Mouse (Mus musculus): ENCODE results near the gene Dcxr.
"Not testable (repeated sequence)": the region's sequence is repeated elsewhere in the genome, so short reads cannot be mapped to it uniquely, and the experiment has no call there.

Gene Dcxr

DNA sequence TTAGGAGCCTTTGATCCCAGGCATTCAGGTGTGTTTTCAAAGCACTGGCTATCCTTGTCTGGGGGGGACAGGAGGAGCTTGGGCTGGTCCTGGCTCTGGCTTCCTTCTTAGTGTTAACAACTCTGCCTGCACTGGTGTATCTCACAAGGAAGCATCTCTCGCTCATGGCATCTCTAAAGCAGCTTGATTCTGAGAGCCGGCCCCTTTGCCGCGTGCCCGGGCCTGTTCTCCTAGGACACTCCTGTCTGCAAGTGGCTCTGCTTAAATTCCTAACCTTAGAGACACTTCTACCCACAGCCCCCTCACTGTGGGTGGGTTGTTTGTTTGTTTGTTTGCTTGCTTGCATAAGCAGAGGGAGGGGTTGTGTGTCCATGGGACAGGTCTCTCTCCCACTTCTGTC is 19.1 kb downstream of the Dcxr start:
- no peak for DNase-seq

DNA sequence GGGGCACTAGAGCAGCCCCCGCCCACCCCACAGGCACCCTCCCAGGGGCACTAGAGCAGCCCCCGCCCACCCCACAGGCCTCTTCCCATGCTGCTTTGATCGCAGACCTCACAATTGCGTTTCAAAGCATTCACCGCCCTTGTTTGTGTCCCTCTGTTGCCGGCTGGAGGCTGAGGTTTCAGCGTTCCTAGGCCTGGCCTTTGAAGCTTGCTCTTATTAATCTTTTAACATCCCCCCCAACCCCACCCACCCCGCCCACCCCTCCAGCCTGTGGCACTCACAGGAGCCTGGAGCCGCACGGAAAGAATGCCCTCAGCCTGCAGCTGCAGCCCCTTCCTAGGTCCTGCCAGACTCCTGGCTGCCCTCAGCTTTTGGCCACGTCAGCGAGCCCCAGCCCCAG is 19.9 kb downstream of the Dcxr start:
- no peak for DNase-seq

DNA sequence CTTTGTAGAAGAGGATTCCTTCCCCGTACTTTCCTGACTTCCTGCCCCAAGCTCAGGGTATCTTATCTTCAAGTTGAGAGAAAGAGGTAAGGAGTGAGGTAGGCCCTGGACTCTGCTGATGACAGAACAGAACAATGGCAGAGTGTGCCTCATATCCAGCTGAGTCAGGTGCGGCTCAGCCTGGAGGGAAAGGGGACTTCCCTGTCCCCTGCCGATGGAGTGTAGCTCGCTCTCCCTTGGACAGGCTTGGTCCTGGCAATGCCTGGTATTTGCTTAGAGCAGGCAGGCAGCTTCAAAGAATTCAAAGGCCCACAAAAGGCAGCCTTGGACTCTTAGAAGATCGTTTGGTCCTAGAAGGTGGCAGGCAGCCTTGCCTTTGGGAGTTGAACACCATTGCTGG is 21.0 kb downstream of the Dcxr start:
- no peak for DNase-seq

DNA sequence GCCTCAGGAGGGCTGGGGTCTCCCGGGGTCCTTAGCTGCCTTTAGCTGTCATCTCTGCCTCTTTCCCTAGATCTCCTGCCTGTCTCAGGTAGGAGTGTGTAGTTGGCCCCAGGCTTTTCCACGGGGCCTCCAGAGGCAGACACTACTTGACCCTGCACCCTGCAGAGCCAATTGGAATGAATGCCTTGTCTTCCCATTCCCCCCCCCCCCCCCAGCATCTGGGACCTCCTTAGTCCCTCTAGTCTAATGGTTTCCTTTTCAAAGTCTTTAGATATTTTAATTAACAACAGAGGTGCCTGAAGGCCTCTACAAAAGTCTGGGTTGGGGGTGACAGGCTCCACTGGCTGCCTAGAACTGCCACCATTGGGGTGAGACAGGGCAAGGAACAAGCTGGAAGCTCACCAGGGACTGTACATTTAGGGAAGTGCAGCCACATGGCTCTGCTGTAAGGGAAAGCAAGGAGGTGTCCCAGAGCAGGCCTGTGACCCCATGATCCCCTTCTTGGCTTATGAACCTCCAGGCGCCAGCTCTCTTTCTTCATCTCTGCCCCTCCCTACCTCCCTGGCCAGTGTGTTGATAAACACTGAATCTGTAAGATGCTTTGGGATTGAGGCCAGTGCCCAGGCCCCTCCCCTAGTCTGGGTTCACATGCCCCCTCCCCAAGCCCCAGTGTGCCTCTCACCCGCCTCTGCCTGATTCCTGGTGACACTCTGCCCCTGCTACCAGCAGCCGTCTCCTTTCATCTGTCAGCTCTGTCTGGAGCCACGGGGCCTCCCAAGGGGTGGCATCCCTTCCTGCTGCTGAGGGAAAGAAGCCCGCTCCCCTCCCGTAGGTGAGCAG is 22.4 kb downstream of the Dcxr start:
- DNase-seq = no peak

DNA sequence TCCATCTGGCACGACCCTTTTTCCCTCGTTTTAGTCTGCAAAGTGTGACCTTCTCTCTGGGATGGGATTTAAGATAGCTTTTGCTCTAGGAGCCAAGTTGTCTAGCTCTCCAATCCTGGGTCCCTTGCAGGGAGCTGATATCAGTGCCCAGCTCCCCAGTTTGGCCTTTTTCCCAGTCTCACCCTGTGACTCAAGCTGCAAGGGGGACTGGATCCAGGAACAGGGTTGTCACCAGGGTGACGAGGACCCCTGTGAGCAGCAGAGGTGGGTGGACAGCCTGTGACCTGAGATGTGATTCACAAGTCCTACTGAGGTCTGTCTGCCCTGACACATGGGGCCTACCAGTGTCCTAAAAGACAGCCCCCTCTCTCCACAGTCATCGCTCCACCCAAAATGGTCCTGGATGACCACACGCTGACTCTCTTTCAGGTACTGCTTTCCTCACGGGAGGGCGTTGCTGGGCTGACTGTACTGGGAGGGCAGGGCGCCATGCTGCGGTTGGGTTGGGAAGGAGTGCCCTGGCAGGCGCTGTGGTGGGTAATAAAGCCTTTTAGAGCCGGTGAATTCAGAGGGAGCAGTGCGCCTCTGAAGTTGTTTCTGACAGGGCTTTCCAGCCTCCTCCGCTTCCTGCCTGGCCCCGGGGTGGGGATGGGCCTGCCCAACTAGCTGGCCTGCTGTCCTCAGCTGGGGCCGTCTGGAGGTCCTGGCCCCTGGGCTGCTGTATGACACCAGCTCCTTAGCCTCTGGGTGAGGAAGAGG is 23.2 kb downstream of the Dcxr start:
- no peak for DNase-seq

DNA sequence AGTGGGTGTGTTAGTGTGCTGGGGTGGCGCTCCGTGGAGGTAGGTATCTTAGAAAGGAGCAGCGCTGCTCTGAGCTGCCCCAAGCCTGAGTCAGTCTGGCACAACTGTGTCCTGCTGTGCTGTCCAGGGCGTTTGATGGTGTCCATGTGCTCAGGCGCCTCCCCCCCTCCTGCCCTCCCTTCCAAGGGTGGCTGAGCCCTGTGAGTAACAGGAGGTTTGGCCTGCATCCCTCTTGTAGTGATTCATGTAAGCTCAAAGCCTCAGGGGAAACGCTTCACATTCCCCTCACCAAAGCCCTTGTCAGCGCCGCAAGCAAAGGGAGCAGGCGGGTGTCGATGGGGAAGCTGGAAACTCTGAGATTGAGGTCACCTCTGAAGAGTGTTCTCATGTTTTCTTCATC is 29.3 kb downstream of the Dcxr start:
- DNase-seq = no peak

DNA sequence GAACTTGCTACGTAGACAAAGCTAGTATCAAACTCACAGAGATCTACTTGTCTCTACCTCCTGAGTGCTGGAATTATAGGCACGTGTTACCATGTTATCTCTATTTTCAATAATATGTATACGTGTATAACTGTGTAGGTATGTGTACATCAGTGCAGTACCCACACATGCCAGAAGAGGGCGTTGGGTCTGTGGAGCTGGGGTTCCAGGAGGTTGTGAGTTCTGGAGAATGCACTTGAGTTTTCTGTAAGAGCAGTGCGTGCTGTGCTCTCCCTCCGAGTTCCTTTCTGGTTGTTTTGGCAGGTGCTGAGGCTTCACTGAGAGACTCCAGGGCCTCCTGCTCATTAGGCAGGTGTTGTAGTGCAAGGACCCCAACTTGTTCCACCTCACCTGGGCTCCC is 30.5 kb downstream of the Dcxr start:
- no peak for DNase-seq

DNA sequence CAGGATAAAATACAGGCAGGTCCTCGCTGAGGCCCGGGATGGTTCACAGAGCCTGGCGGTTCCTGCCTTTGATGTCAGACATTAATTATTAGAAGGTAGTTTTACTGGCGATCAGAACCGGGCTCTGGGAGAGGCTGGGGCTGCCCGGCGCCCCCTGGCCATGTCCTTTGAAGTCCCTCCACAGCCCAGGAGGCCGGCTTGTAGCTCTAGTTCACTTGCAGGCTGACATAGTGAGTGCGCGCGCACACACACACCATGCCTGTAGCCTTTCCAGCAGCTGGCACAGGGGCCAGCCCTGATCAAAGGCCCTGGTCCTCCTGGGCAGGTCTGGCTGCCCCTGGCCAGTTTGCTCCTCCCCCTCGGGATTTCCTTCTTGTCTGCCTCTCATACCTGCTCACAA is 31.4 kb downstream of the Dcxr start:
- DNase-seq = no peak

DNA sequence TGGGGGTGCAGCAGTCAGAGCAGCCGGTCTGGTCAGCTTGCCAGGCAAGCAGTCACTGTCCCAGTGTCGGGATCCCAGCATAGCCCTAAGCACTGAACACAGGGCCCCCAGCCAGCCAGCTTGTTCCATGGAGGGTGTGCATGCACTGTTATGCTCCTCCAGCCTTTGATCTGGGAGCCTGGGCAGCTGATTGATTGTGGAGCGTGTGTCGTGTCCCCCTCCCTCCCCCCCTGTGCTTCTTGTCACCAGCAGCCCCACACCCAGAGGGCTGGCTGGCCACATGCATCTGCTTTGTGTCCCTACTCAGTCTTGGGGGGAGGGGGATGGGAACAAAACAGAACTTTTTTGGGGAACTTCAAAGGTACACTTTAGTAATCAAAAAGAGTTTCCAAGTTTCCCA is 31.9 kb downstream of the Dcxr start:
- no peak for DNase-seq

DNA sequence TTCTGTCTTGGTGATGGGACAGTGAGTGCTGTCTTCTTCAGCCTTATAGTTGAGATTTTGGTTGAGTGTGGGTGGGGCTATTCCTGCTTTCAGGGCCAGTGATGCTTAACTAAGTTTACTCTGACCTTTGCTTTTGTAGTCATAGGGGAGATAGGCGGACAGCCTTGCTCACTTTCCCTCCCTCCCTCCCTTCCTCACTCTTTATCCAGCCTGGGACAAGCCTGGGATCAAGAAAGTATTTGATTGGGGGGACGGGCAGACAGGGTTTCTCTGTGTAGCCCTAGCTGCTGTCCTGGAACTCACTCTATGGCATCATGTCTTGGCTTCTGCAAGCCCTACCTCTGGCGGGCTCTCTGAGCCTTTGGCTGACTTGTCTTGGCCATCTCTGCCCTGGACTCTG is 33.6 kb downstream of the Dcxr start:
- DNase-seq = no peak

DNA sequence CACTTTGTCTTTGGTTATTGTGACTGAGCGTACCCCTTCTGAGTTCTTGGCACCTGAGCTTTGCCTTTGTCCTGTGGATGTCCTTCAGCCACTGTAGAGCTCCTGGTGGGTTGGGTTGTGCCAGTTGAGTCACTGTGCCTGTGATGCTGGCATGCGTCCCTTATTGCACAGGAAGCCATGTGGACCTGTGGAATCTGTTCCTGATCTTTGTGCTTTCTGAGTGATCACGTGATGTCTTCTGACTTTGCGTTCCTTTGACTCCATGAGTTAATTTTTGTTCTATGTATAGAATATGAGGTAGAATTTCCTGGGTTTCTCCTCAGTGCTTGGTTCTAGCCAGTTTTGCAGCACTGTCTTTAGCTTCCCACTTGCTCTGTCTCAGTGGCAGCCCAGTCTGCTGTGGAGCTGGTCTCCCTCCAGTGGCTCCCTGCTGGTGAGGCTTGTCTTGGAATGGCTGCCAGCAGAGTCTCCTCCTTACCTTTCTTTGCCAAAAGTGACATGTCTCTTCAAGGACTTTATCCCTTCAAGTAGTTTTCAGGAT is 34.5 kb downstream of the Dcxr start:
- DNase-seq = peak in 1 of 2 experiments; percentile 31

DNA sequence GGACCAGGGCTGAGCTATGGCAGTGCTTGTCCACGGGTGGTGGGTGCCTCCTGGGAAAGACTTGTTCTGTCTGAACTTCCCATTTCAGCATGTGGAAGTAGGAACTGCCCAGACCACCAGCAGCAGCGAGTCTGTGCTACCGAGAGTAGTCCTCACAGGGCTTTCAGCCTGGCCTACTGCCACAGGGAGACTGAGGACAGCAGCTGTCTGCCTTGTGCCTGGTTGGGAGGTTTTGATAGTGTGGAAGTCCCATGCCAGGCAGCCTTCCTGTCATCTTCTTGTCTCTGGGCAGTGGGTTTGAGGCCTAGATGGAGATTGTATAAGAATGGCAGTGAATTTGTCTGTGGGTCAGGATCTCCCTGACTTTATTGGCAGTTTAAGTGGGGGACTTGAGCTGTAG is 37.7 kb downstream of the Dcxr start:
- no peak for DNase-seq

DNA sequence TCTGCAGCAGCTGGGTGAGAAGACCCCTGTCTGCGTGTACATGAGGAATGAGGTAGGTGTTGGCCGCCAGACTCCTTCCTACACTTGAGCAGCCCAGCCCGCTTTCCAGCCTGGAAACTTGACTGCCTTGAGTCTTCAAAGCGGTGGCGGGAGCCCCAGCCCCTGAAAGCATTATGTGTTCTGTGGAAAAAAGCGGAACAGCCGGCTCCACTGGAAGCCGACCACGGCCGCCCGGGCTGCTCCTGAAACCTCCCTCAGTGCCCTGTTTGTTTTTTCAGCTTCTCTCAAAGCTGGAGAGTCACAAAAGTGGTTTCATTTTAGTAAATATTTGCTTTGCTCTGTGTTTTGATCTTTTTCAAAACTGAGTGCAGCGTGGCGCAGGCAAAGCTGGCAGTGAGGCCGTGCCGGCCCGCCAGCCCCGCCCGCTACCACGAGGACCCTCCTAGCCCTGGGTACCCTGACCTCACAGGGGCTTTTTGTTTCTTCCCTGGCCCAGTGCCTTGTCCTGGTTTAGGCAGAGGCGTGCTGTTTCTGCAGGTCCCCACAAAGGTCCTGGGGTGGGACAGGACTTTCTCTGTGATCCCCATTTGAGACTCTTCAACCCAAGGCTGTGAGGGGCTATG is 40.3 kb downstream of the Dcxr start:
- no peak for DNase-seq

DNA sequence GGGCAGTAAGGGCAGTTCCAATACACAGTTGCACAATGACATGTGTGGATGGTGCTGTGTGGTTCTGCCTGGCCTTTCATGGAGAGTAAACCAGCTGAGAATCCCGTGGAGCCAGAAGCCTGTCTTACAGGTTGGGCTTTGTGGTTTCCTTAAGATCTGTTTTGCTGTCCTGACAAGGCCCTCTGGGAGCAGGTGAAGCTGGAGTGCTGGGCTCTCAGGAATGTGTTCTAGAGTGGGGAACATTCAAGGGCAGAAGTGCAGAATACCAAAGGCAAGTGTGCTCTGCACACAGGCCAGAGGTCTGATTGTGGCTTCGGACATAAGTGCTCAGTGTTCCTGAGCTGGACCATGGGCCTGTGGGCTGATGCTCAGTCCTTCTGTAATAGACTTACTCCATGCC is 42.4 kb downstream of the Dcxr start:
- DNase-seq = no peak

DNA sequence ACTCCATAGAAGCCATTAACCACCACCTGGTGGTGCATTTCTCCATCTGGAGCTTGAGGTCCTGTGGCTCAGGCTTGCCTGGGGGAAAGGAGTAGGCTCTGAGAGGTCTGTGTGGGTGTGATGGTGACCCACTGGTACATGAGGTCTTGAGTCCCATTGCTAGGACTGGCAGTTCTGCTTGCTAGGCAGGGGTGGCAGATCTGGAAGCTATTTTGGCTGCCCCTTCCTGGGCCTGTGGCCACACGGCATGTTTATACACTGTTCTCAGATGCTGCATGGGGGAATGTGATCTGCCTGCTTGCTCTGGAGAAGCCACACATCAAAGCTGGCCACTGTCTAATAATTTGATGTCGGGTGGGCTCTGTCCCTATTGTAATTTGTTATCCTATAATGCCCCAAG is 43.0 kb downstream of the Dcxr start:
- no peak for DNase-seq

DNA sequence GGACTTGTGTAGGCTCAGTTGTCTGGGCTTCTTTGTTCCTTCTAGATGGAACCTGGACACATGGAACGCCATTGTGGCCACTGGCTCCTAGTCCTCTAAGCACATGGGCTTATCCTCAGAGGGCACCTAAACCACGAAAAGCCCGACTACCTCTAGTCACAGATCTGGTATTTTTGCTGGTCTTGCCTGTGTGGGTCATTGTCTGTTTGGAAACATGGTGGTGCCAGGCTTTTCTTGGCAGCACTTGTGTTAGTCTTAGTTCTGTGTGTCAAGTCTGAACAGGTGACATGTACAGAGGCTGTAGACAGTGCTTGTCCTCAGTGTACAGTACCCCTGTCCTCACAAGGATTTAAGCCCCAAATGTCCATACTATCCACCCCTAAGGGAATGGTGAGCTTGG is 43.5 kb downstream of the Dcxr start:
- DNase-seq = no peak

DNA sequence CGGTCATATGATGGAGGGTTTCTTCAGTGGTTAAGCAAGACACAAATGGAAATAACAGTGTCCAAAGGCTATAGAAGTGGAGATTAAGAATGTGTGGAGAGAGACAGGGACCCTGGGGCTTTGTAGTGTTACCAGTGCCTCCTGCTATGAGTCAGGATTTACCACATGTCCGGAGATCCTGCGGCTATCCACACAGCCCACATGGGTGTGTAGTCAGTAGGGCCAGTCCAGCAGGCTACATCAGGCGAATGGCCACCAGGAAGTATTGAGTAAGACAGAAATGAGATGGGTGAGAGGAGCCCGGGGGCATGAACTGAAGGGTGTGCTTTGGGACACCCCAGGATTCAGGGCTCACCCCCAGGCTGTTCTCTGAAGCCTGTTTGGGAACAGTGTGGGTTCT is 44.4 kb downstream of the Dcxr start:
- no peak for DNase-seq

DNA sequence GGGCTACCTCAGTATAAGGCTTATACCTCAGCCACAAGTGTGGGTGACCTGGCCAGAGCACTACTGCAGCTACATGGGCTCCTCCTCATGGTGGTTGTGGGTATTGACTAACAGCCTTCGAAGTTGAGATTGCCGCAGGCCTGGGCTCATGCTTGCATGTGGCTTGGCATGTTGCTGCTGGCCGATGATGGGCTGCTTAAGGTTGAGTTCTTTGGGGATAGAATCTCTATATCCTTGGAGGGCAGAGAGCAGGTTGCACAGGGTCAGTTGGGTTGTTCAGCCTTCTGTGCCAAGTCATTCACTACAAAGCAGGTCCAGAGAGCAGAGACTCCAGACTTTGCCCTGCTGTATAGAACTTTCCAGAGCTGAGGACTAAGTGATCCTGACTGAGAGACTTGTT is 47.2 kb downstream of the Dcxr start:
- peak in 1 of 2 experiments; percentile 36 for DNase-seq

DNA sequence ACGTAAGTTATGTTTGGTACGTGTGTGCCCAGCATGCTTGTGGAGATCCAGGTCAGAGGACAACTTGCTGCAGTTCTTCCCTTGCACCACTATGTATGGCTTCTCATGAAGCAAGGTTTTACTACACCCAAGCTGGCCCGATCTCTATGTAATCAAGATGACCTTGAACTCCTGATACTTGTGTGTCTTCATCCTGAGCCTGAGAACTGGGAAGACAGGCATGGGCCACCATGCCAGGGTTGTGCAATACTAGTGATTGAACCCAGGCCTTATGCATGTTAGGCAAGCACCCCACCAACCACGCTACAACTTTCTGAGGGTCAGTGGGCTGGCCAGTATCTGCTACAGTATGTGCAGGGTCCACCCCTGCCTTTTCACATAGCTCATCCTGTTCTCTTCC is 50.1 kb downstream of the Dcxr start:
- no peak for DNase-seq

DNA sequence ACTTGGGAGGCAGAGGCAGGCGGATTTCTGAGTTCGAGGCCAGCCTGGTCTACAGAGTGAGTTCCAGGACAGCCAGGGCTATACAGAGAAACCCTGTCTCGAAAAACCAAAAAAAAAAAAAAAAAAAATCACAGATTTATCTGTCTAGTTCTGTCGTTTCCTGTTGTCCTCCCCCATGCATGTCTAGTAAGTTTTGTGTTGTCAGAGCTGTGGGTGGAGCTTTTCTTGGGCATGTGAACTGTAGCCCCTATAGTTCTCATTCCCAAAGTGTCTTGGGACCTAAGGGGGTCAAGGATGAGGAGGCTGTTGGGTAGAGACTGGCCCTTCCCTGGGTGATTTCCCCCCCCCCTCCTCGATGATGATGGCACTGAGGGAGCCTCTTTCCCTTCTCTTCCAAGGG is 51.2 kb downstream of the Dcxr start:
- DNase-seq = not testable (repeated sequence)

Measured in cerebellum, postnatal 25 days (tissue).